Mouse (Mus musculus): ENCODE measurements around the gene Triobp. TPM values are rescaled to one million over a fixed set of nuclear protein-coding genes. Genes with fewer than 3 reads are reported as not detected.

The Triobp gene
- polyA plus RNA-seq (2012) = 103 and 106 TPM in 2 replicates

GRCm38 (mm10) chr15:78947657-78948056 lies at the start of gene Triobp:
TSS of gene Triobp (plus strand) at chr15:78947724.

GRCm38 (mm10) chr15:78899409-78899739 lies 48.1 kb upstream of the Triobp start, which contains the start of gene Gm49510:
TSS of gene Gm49510 (plus strand) at chr15:78899667.

GRCm38 (mm10) chr15:78899740-78900584 lies 47.6 kb upstream of the Triobp start, which contains the start of gene Sh3bp1:
TSS of gene Sh3bp1 (plus strand) at chr15:78899768.

GRCm38 (mm10) chr15:78913632-78914090 lies 33.9 kb upstream of the Triobp start, which contains the start of gene Pdxp:
TSS of gene Pdxp (plus strand) at chr15:78913919.

GRCm38 (mm10) chr15:78926021-78926919 lies 21.3 kb upstream of the Triobp start, which contains the start of gene Lgals1:
TSS of gene Lgals1 (plus strand) at chr15:78926725.

GRCm38 (mm10) chr15:78934784-78935320 lies 12.7 kb upstream of the Triobp start, which contains the start of gene Nol12:
TSS of gene Nol12 (plus strand) at chr15:78934933.

GRCm38 (mm10) chr15:79028237-79028738 lies 80.8 kb downstream of the Triobp start, which contains the start of gene H1f0:
TSS of gene H1f0 (plus strand) at chr15:79028450.

GRCm38 (mm10) chr15:79041585-79041984 lies 94.1 kb downstream of the Triobp start, which contains the start of gene Galr3:
TSS of gene Galr3 (plus strand) at chr15:79041885.

Other genes starting within 250 kb of the Triobp start
- 0.25 and 0.34 TPM in 2 replicates for gene Elfn2, start 229.0 kb upstream of the Triobp start, polyA plus RNA-seq (2012)
- 63.8 and 73.5 TPM in 2 replicates for gene Mfng, start 174.2 kb upstream of the Triobp start, polyA plus RNA-seq (2012)
- 3.6 and 4.3 TPM in 2 replicates for gene Card10, start 144.7 kb upstream of the Triobp start, polyA plus RNA-seq (2012)
- 0.15 and 0.17 TPM in 2 replicates for gene Cdc42ep1, start 105.1 kb upstream of the Triobp start, polyA plus RNA-seq (2012)
- gene Lgals2, start 92.2 kb upstream of the Triobp start, polyA plus RNA-seq (2012) = 0.30 TPM in 1 of 2 replicates, not detected in the other
- gene Gga1, start 70.5 kb upstream of the Triobp start, polyA plus RNA-seq (2012) = 219 and 234 TPM in 2 replicates
- gene Gm49510, start 48.1 kb upstream of the Triobp start, polyA plus RNA-seq (2012) = 5.5 and 6.5 TPM in 2 replicates
- 748 and 820 TPM in 2 replicates for gene Sh3bp1, start 48.0 kb upstream of the Triobp start, polyA plus RNA-seq (2012)
- gene Pdxp, start 33.8 kb upstream of the Triobp start, polyA plus RNA-seq (2012) = 16.3 and 17.7 TPM in 2 replicates
- gene Lgals1, start 21.0 kb upstream of the Triobp start, polyA plus RNA-seq (2012) = 593 and 813 TPM in 2 replicates
- 19.1 and 19.8 TPM in 2 replicates for gene Nol12, start 12.8 kb upstream of the Triobp start, polyA plus RNA-seq (2012)
- 73.7 and 99.6 TPM in 2 replicates for gene H1f0, start 80.7 kb downstream of the Triobp start, polyA plus RNA-seq (2012)
- 3.5 and 4.6 TPM in 2 replicates for gene Galr3, start 94.2 kb downstream of the Triobp start, polyA plus RNA-seq (2012)
- gene Ankrd54, start 115.2 kb downstream of the Triobp start, polyA plus RNA-seq (2012) = 50.6 and 52.5 TPM in 2 replicates
- 26.5 TPM in 2 replicates for gene Eif3l, start 127.5 kb downstream of the Triobp start, polyA plus RNA-seq (2012)
- 31.7 and 33.5 TPM in 2 replicates for gene Micall1, start 161.2 kb downstream of the Triobp start, polyA plus RNA-seq (2012)
- gene Polr2f, start 193.3 kb downstream of the Triobp start, polyA plus RNA-seq (2012) = 229 and 258 TPM in 2 replicates
- gene 1700088E04Rik, start 193.5 kb downstream of the Triobp start, polyA plus RNA-seq (2012) = 0.46 and 0.53 TPM in 2 replicates
- gene Sox10, start 217.5 kb downstream of the Triobp start, polyA plus RNA-seq (2012) = 0.08 TPM in 1 of 2 replicates, not detected in the other